Mouse (Mus musculus): ENCODE data around the gene Serpina7. TPM values are rescaled to one million over a fixed set of nuclear protein-coding genes. Genes with fewer than 3 reads are reported as not detected.

The Serpina7 gene
- polyA plus RNA-seq (2017; shearing (Covaris generic)), result not detected

GRCm38 (mm10) chrX:139085077-139085476 lies at the start of gene Serpina7:
Gene Serpina7, minus strand, starts transcription at chrX:139085236.

GRCm38 (mm10) chrX:139085943-139086342 lies 907 bp upstream of the Serpina7 start, which contains the start of gene 4930513O06Rik:
Gene 4930513O06Rik, plus strand, starts transcription at chrX:139086243.

Other genes with a start within 250 kb of the Serpina7 start
- gene Nrk, start 170.8 kb downstream of the Serpina7 start, polyA plus RNA-seq (2017; shearing (Covaris generic)), result not detected
- gene 4930513O06Rik, start 1.0 kb upstream of the Serpina7 start, polyA plus RNA-seq (2017; shearing (Covaris generic)), result not detected
- gene 4933428M09Rik, start 94.0 kb upstream of the Serpina7 start, polyA plus RNA-seq (2017; shearing (Covaris generic)), result not detected
- gene Mum1l1, start 124.8 kb upstream of the Serpina7 start, polyA plus RNA-seq (2017; shearing (Covaris generic)), result not detected
- not detected for gene Trap1a, start 248.4 kb upstream of the Serpina7 start, polyA plus RNA-seq (2017; shearing (Covaris generic))